Mouse (Mus musculus) forebrain, embryonic 12.5 days (tissue): ENCODE measurements around the gene Glra3. TPM values are rescaled to one million over a fixed set of nuclear protein-coding genes. Genes with fewer than 3 reads are reported as not detected.

Experiments used
- ATAC-seq: fragments of 200-750 bp; cut with Nextera tagmentation; 2 replicates; pipeline ENCODE4 v1.8.0; 2017; ENCODE audit warnings: moderate TSS enrichment; ENCODE audit not compliant: low FRiP score
- H3K27ac ChIP-seq: fragments of 300-500 bp; sonication (generic); 2 replicates; pipeline ENCODE4 v1.5.1; 2016; ENCODE audit warnings: mild to moderate bottlenecking
- H3K27me3 ChIP-seq: fragments of 300-500 bp; sonication (generic); 2 replicates; pipeline ENCODE4 v1.6.1; 2016; ENCODE audit warnings: mild to moderate bottlenecking
- H3K36me3 ChIP-seq: fragments of 300-500 bp; sonication (generic); replicated peaks from 2 replicates; pipeline ENCODE4 v1.6.1; 2016; ENCODE audit warnings: mild to moderate bottlenecking
- H3K4me1 ChIP-seq: fragments of 300-500 bp; sonication (generic); 2 replicates; pipeline ENCODE4 v1.6.1; 2016
- H3K4me2 ChIP-seq: fragments of 300-500 bp; sonication (generic); 2 replicates; pipeline ENCODE4 v1.6.1; 2016; ENCODE audit warnings: mild to moderate bottlenecking, moderate library complexity
- H3K4me3 ChIP-seq: fragments of 300-500 bp; sonication (generic); replicated peaks from 2 replicates; pipeline ENCODE4 v1.5.1; 2016; ENCODE audit warnings: mild to moderate bottlenecking
- H3K9ac ChIP-seq: fragments of 300-500 bp; sonication (generic); 2 replicates; pipeline ENCODE4 v1.6.1; 2016; ENCODE audit warnings: mild to moderate bottlenecking
- H3K9me3 ChIP-seq: fragments of 300-500 bp; sonication (generic); 2 replicates; pipeline ENCODE4 v1.6.1; 2016
- WGBS: fragments of 180-500 bp; shearing (Covaris S2); methylation state at CpG from one replicate; pipeline ENCODE4 v1.1.7; 2016; 5-methylcytosine and 5-hydroxymethylcytosine counted together
- polyA plus RNA-seq: library from polyadenylated mRNA; unstranded; fragments of >200 nt; fragmentation: Nextera tagmentation; extraction: Ambion mirVana; gene quantifications from 2 replicates; pipeline ENCODE4 v1.2.1, GENCODE M21; 2016

The Glra3 gene
- polyA plus RNA-seq, 1 experiment from 2014 or later, result 0.11 TPM

DNA sequence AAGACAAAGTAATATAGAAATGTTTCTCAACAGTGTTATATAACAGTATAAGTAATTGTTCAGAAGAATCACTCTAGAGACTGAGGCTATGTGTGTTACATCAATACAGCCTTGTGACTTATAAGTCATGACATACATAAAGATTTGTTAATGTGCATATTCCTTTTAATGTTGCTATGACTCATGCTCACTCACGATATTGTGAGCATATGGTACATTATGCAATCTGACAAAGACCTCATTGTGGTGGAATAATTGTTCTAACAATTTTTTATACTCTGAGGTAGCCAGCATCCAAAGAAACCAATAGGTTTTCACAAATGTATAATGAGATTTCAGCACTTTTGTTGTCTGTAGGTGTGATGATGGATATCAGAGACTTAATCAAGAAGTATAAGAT, 210.4 kb downstream of the Glra3 start:
- Histone ChIP-seq H3K4me3 (no peak overlapping the region), H3K27ac (no peak overlapping the region), H3K9me3 (no peaks in the 10 kb centered on the region), H3K4me1 (no peaks in the 10 kb centered on the region), H3K9ac (no peak overlapping the region), H3K36me3 (no peaks in the 10 kb centered on the region), H3K27me3 (no peaks in the 10 kb centered on the region), H3K4me2 (no peak overlapping the region)
- 65% methylated on average over 1 of the region's 1 CpGs for WGBS
- ATAC-seq, result no peak

DNA sequence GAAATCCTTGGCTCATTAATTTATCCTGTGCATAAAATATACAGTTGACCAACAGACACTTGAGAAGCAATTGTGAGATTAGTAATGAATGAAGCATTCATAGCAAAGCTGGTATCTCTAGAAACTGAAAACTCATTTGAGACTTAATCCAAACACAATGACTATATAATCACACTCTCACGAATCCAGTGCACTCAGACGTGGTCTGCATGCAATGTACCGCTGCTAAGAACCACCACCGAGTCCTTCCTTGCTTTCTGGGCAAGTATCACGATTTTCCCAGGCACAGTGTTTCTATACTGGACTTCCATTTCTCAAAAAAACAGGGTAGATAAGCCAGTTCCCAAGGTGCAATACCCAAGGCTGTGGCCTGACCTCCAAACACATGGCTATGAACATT, 211.3 kb downstream of the Glra3 start:
- Histone ChIP-seq H3K4me2 (no peak overlapping the region), H3K27ac (no peak overlapping the region), H3K4me3 (no peak overlapping the region), H3K4me1 (no peaks in the 10 kb centered on the region), H3K27me3 (no peaks in the 10 kb centered on the region), H3K9ac (no peak overlapping the region), H3K9me3 (no peaks in the 10 kb centered on the region), H3K36me3 (no peaks in the 10 kb centered on the region)
- WGBS, result 54% methylated on average over 5 of the region's 5 CpGs
- peak; percentile 41; the same call in 1 of the 2 replicates for ATAC-seq

DNA sequence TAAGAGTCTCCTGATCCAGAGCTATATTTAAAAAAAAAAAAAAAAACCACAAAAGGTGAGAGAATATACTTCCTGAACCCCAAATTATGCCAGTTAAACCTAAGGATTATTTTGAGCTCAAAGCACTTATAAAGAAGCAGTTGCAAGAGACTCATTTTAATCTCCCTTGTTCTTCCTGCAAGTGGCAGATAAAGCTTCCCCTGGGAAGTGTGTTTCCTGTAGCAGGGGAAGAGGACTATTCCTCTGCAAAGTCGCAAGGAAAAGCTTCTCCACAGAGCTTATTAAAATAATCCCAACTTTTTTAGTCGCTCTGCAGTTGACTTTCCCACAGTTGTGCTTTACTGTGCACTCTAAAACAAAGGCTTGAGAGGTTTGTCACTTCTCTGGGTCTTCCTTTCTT, 218.7 kb downstream of the Glra3 start:
- ATAC-seq, result no peak
- no peak overlapping the region for H3K9ac ChIP-seq
- H3K36me3 ChIP-seq, result no peaks in the 10 kb centered on the region
- H3K9me3 ChIP-seq, result no peaks in the 10 kb centered on the region
- 53% methylated on average over 2 of the region's 2 CpGs for WGBS
- no peaks in the 10 kb centered on the region for H3K27me3 ChIP-seq
- no peak overlapping the region for H3K4me2 ChIP-seq
- H3K4me3 ChIP-seq, result no peak overlapping the region
- no peak overlapping the region for H3K27ac ChIP-seq
- no peaks in the 10 kb centered on the region for H3K4me1 ChIP-seq

Other genes with a start within 250 kb of the Glra3 start
- gene Adam29, start 33.5 kb upstream of the Glra3 start, polyA plus RNA-seq, result not detected in 2 replicates